Mouse (Mus musculus) forebrain, embryonic 11.5 days (tissue): ENCODE data around the gene Myt1. TPM values are rescaled to one million over a fixed set of nuclear protein-coding genes. Genes with fewer than 3 reads are reported as not detected.
A peak's percentile ranks its signal among the peaks of the same experiment; 100 is the strongest.

ENCODE experiments used
- ATAC-seq: fragments of 200-750 bp; cut with Nextera tagmentation; replicated peaks from 2 replicates; pipeline ENCODE4 v1.8.0; 2017; ENCODE audit warnings: moderate TSS enrichment; ENCODE audit not compliant: low FRiP score
- DNase-seq: peaks from one replicate; pipeline ENCODE4 v3.0.0-alpha.2; 2017; ENCODE audit warnings: low spot score
- H3K27ac ChIP-seq: fragments of 300-500 bp; sonication (generic); 2 replicates; pipeline ENCODE4 v1.5.1; 2014; ENCODE audit warnings: low read depth, low read length
- H3K27me3 ChIP-seq: fragments of 300-500 bp; sonication (generic); 2 replicates; pipeline ENCODE4 v1.6.1; 2014; ENCODE audit warnings: mild to moderate bottlenecking, low read length, mixed read lengths; ENCODE audit not compliant: control insufficient read depth, insufficient read depth
- H3K36me3 ChIP-seq: fragments of 300-500 bp; sonication (generic); 2 replicates; pipeline ENCODE4 v1.6.1; 2014; ENCODE audit warnings: mild to moderate bottlenecking, low read length, moderate library complexity, mixed read lengths; ENCODE audit not compliant: control insufficient read depth, insufficient read depth
- H3K4me1 ChIP-seq: fragments of 300-500 bp; sonication (generic); replicated peaks from 2 replicates; pipeline ENCODE4 v1.6.1; 2014; ENCODE audit warnings: low read length, mixed read lengths; ENCODE audit not compliant: control insufficient read depth, insufficient read depth
- H3K4me2 ChIP-seq: fragments of 300-500 bp; sonication (generic); 2 replicates; pipeline ENCODE4 v1.6.1; 2014; ENCODE audit warnings: low read depth, mild to moderate bottlenecking, low read length, moderate library complexity, mixed read lengths; ENCODE audit not compliant: severe bottlenecking
- H3K4me3 ChIP-seq: fragments of 300-500 bp; sonication (generic); 2 replicates; pipeline ENCODE4 v1.5.1; 2014; ENCODE audit warnings: low read depth, low read length
- H3K9ac ChIP-seq: fragments of 300-500 bp; sonication (generic); 2 replicates; pipeline ENCODE4 v1.6.1; 2014; ENCODE audit warnings: low read length
- H3K9me3 ChIP-seq: fragments of 300-500 bp; sonication (generic); 2 replicates; pipeline ENCODE4 v1.6.1; 2016; ENCODE audit warnings: low read length, mixed read lengths; ENCODE audit not compliant: control insufficient read depth
- WGBS: fragments of 180-500 bp; shearing (Covaris S2); extraction: QIAGEN DNeasy Blood & Tissue Kit; methylation state at CpG from one replicate; pipeline ENCODE4 v1.1.7; 2014; 5-methylcytosine and 5-hydroxymethylcytosine counted together
- polyA plus RNA-seq: library from polyadenylated mRNA; unstranded; fragments of >200 nt; fragmentation: Nextera tagmentation; extraction: Ambion mirVana; gene quantifications from 2 replicates; pipeline ENCODE4 v1.2.1, GENCODE M21; 2014

Myt1 gene
- polyA plus RNA-seq, 1 experiment from 2014 or later: 26.6 TPM

GRCm38 (mm10) chr2:181727659-181728262 lies 35.4 kb upstream of the Myt1 start:
- WGBS: 43% methylated on average over 9 of the region's 9 CpGs
- no peaks in the 10 kb centered on the region for H3K9me3 ChIP-seq
- H3K9ac ChIP-seq: no peak overlapping the region
- ATAC-seq (0 out of 2 replicates have a peak, but pooled peaks have one; percentile 18), DNase-seq (no peak)
- H3K27ac ChIP-seq: no peak overlapping the region
- H3K4me2 ChIP-seq: no peak overlapping the region
- no peaks in the 10 kb centered on the region for H3K27me3 ChIP-seq
- H3K4me1 ChIP-seq: no peaks in the 10 kb centered on the region; the same call in 1 of the 2 replicates
- no peak overlapping the region for H3K4me3 ChIP-seq
- no peaks in the 10 kb centered on the region for H3K36me3 ChIP-seq

GRCm38 (mm10) chr2:181730051-181730450 lies 33.1 kb upstream of the Myt1 start:
- DNase-seq (no peak), ATAC-seq (no peak)
- Histone ChIP-seq H3K9ac (no peak overlapping the region), H3K4me1 (no peaks in the 10 kb centered on the region; the same call in 1 of the 2 replicates), H3K4me3 (no peak overlapping the region), H3K36me3 (no peaks in the 10 kb centered on the region), H3K4me2 (no peak overlapping the region), H3K27me3 (no peaks in the 10 kb centered on the region), H3K27ac (no peak overlapping the region), H3K9me3 (no peaks in the 10 kb centered on the region)
- WGBS: 83% methylated on average over 3 of the region's 3 CpGs

GRCm38 (mm10) chr2:181752626-181753025 lies 10.5 kb upstream of the Myt1 start:
- ATAC-seq: no peak
- H3K4me2 ChIP-seq: no peak overlapping the region
- DNase-seq: no peak
- H3K27ac ChIP-seq: no peak overlapping the region
- H3K9ac ChIP-seq: no peak overlapping the region
- no peaks in the 10 kb centered on the region for H3K27me3 ChIP-seq
- H3K9me3 ChIP-seq: no peaks in the 10 kb centered on the region
- no peaks in the 10 kb centered on the region for H3K36me3 ChIP-seq
- H3K4me1 ChIP-seq: no peaks in the 10 kb centered on the region
- WGBS: 83% methylated on average over 1 of the region's 1 CpGs
- no peak overlapping the region for H3K4me3 ChIP-seq

- Histone ChIP-seq H3K4me3 (no peak overlapping the region), H3K36me3 (no peaks in the 10 kb centered on the region), H3K27me3 (no peaks in the 10 kb centered on the region), H3K4me2 (no peak overlapping the region), H3K9me3 (no peaks in the 10 kb centered on the region), H3K9ac (no peak overlapping the region), H3K4me1 (peaks cover 11% of the 10 kb centered on the region), H3K27ac (no peak overlapping the region)
- DNase-seq (no peak), ATAC-seq (no peak)
- WGBS: 91% methylated on average over 2 of the region's 2 CpGs
Observed at GRCm38 (mm10) chr2:181758147-181758725, 4.9 kb upstream of the Myt1 start.

GRCm38 (mm10) chr2:181759041-181759440 lies 4.1 kb upstream of the Myt1 start:
- H3K9ac ChIP-seq: no peak overlapping the region
- H3K36me3 ChIP-seq: no peaks in the 10 kb centered on the region
- peak overlapping the region; percentile 57; the same call in 1 of the 2 replicates for H3K27ac ChIP-seq
- no peaks in the 10 kb centered on the region for H3K27me3 ChIP-seq
- peaks cover 16% of the 10 kb centered on the region for H3K4me1 ChIP-seq
- no peak overlapping the region for H3K4me2 ChIP-seq
- ATAC-seq (peak; percentile 38), DNase-seq (peak; percentile 67)
- H3K9me3 ChIP-seq: no peaks in the 10 kb centered on the region
- WGBS: 24% methylated on average over 4 of the region's 4 CpGs
- no peak overlapping the region for H3K4me3 ChIP-seq

- no peaks in the 10 kb centered on the region for H3K36me3 ChIP-seq
- H3K4me2 ChIP-seq: peak overlapping the region; percentile 59
- peak overlapping the region; percentile 65 for H3K9ac ChIP-seq
- H3K27me3 ChIP-seq: no peaks in the 10 kb centered on the region
- peak overlapping the region; percentile 35 for H3K4me3 ChIP-seq
- ATAC-seq: peak; percentile 65
- peaks cover 19% of the 10 kb centered on the region for H3K4me1 ChIP-seq
- DNase-seq: peak; percentile 77
- peak overlapping the region; percentile 93 for H3K27ac ChIP-seq
- no peaks in the 10 kb centered on the region for H3K9me3 ChIP-seq
- WGBS: 5% methylated on average over 14 of the region's 14 CpGs
Observed at GRCm38 (mm10) chr2:181763886-181764527, 875 bp downstream of the Myt1 start.

GRCm38 (mm10) chr2:181764600-181764999 lies 1.5 kb downstream of the Myt1 start:
- Histone ChIP-seq H3K36me3 (no peaks in the 10 kb centered on the region), H3K9me3 (no peaks in the 10 kb centered on the region), H3K27ac (peak overlapping the region; percentile 93), H3K4me3 (peak overlapping the region; percentile 35), H3K4me2 (peak overlapping the region; percentile 59), H3K9ac (peak overlapping the region; percentile 65), H3K27me3 (no peaks in the 10 kb centered on the region), H3K4me1 (peaks cover 16% of the 10 kb centered on the region)
- DNase-seq: peak; percentile 91
- ATAC-seq: peak; percentile 59
- 0% methylated on average over 10 of the region's 10 CpGs for WGBS

GRCm38 (mm10) chr2:181765251-181765650 lies 2.1 kb downstream of the Myt1 start:
- no peaks in the 10 kb centered on the region for H3K27me3 ChIP-seq
- no peak for ATAC-seq
- H3K4me2 ChIP-seq: peak overlapping the region; percentile 59
- no peaks in the 10 kb centered on the region for H3K9me3 ChIP-seq
- no peak for DNase-seq
- WGBS: 69% methylated on average over 4 of the region's 4 CpGs
- peak overlapping the region; percentile 35 for H3K4me3 ChIP-seq
- peak overlapping the region; percentile 65 for H3K9ac ChIP-seq
- peaks cover 16% of the 10 kb centered on the region for H3K4me1 ChIP-seq
- peak overlapping the region; percentile 93 for H3K27ac ChIP-seq
- no peaks in the 10 kb centered on the region for H3K36me3 ChIP-seq
